Mouse (Mus musculus) embryonic stem cell, embryonic (primary cell): Measurements from ENCODE around the gene Adipor2.

Experiments
- CTCF ChIA-PET, 4 experiments: fragments of 300-600 bp in 2 of 4; fragments of 350-600 bp in 2 of 4; sonication (Branson Sonifier 250); formaldehyde crosslinking; loops; one replicate each; lab custom pipeline; 2022; ENCODE audit warnings: inconsistent platforms in 2 of 4; lab: Charles Lee
- POLR2A ChIA-PET, 4 experiments: fragments of 300-600 bp in 2 of 4; fragments of 350-600 bp in 2 of 4; sonication (Branson Sonifier 250); formaldehyde crosslinking; loops; one replicate each; lab custom pipeline; 2022; ENCODE audit warnings: antibody characterized with exemption in 4 of 4, inconsistent platforms in 1 of 4; lab: Charles Lee

The Adipor2 gene

DNA sequence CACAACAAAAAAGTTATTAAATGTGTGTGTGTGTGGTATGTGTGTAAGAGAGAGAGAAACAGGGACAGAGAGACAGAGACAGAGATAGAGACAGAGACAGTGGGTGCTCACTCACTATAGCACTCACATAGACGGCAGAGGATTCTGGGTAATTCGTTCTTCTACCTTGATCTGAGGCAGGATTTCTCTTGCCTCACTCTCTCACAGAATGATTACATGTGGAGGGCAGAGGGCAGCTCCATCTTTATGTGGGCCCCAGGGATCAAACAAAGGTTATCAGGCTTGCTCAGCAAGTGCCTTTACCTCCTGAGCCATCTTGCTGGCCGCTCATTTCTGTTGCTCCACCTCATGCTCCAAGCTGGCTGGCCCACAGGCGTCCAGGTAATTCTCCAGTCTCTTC is 16.9 kb upstream of the Adipor2 start:
- ChIA-PET CTCF (interaction anchor here (1.0 to 5.3 kb wide), 6 partner anchors 9 to 214 kb away, joined by 3 to 41 read pairs (median 8); no protein-coding TSS in a partner anchor), POLR2A (interaction anchor here in 2 of 4 experiments (1.1 to 1.5 kb wide), 5 partner anchors 10 to 22 kb away, joined by 3 to 7 read pairs (median 4); no protein-coding TSS in a partner anchor)

DNA sequence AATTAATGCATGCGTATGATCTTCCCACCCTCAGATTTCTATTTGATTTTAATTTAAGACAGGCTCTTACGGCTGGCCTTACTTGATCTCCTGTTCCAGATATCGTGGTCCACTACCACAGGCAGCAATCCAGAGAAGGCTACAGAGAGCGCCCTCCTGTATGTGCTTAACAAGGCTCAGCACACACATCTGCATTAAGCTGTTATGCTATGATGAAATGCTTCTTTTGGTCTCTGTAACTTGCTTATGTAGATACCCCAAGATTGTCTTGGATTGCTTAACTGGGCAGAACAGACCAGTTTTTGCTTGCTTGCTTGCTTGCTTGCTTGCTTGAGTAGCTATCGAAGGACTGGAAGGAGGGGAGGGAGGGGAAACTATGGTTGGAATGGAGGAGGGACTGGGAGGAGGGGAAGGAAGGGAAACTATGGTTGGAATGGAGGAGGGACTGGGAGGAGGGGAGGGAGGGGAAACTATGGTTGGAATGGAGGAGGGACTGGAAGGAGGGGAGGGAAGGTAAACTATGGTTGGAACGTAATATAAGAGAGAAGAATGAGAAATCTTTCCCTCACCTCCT is 14.3 kb upstream of the Adipor2 start:
- CTCF ChIA-PET = interaction anchor here (0.6 to 5.3 kb wide), 9 partner anchors 10 to 245 kb away, joined by 3 to 41 read pairs (median 5); no protein-coding TSS in a partner anchor
- POLR2A ChIA-PET = interaction anchor here in 1 of 4 experiments (0.7 to 2.4 kb wide), 7 partner anchors 8 to 206 kb away, joined by 3 to 6 read pairs (median 5); no protein-coding TSS in a partner anchor

DNA sequence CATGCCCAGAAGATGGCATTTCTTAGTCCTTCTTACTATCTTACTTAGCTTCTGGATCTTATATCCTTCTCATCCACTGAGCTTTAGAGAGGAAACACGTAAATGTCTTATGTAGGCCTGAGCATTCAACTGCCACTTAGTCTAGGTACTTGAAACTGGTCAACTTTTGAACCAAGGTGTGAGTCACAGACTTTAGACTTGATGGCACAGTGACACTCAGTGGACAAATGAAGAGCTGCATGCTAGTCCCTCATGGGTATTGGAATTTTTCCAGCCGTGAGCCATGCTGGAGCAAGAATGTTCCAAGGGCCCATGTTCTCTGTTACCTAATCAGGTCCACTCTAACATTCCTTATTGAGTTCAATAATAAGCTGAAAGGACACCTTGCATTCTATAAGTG is 13.0 kb upstream of the Adipor2 start:
- ChIA-PET POLR2A (interaction anchor here in 1 of 4 experiments (0.7 to 1.3 kb wide), 8 partner anchors 8 to 231 kb away, joined by 3 to 5 read pairs (median 4); no protein-coding TSS in a partner anchor), CTCF (interaction anchor here (0.5 to 5.3 kb wide), 25 partner anchors 9 to 231 kb away, joined by 3 to 41 read pairs (median 3); no protein-coding TSS in a partner anchor)

DNA sequence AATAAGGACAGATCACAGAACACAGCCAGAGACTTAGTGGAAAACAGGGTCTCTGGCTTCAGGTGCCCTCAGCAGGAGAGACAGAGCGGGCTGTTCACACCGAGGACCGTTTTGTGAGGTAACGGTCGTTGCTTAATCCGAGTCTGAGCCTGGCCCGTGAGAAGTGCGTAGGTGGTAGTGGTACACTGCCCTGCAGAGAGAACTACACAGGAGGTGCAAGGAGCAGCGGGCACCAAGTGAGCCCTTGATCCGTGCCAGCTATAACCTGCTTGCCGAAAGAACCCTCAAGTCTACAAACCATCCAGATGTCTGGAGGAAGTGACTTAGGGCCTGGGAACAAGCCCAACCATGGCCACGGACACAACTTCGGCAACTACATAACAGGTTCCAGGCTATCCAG is 11.8 kb upstream of the Adipor2 start:
- POLR2A ChIA-PET = interaction anchor here in 1 of 4 experiments (2.5 kb wide), 1 partner anchor 14 kb away, joined by 8 read pairs; no protein-coding TSS in a partner anchor
- CTCF ChIA-PET = interaction anchor here in 3 of 4 experiments (0.5 to 4.8 kb wide), 5 partner anchors 10 to 207 kb away, joined by 3 to 39 read pairs (median 3); no protein-coding TSS in a partner anchor

DNA sequence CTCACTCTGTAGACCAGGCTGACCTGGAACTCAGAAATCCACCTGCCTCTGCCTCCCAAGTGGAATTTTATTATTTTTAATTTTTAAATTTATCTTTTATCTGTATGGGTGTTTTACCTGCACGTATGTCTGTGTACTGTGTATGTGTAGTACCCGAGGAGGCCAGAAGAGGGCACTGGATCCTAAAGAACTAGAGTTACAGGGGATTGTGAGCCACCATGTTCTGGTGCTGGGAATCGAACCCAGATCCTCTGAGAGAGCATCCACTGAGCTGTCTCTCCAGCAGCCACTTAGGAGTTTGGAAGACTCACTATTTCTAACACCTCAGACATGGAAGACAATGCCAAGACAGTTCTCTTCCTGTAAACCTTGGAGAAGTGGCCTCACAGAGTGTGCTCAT is 11.1 kb upstream of the Adipor2 start:
- CTCF ChIA-PET = interaction anchor here in 2 of 4 experiments (1.0 to 4.8 kb wide), 5 partner anchors 11 to 206 kb away, joined by 3 to 39 read pairs (median 3); no protein-coding TSS in a partner anchor
- POLR2A ChIA-PET = interaction anchor here in 3 of 4 experiments (0.5 to 2.5 kb wide), 7 partner anchors 10 to 57 kb away, joined by 3 to 8 read pairs (median 3); partner anchors contain the start of gene Adipor2 (in 1 of the 3)

DNA sequence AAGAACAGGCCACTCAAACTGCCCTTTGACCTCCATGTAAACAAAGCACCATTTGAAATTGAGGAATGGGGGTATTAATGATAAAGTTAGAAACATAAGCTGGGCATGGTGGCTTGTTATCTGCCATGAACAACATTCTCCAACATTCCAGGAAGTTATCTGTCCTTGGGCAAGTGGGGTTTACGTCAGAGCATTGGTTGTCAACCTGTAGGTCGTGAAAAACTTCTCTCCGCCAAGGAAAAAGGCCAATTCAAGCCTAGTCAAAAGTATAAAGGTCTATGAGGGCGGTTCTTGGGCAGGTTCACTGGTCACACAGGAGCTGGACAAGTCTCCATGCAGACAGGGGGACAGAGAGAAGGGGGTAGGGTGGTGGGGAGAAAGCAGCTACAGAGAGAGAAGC is 3.5 kb upstream of the Adipor2 start:
- CTCF ChIA-PET = interaction anchor here in 1 of 4 experiments (0.9 to 1.1 kb wide), 3 partner anchors 12 to 23 kb away, joined by 3 to 6 read pairs (median 3); no protein-coding TSS in a partner anchor
- POLR2A ChIA-PET = interaction anchor here in 1 of 4 experiments (1.2 to 2.7 kb wide), 4 partner anchors 9 to 32 kb away, joined by 3 to 12 read pairs (median 6); no protein-coding TSS in a partner anchor

DNA sequence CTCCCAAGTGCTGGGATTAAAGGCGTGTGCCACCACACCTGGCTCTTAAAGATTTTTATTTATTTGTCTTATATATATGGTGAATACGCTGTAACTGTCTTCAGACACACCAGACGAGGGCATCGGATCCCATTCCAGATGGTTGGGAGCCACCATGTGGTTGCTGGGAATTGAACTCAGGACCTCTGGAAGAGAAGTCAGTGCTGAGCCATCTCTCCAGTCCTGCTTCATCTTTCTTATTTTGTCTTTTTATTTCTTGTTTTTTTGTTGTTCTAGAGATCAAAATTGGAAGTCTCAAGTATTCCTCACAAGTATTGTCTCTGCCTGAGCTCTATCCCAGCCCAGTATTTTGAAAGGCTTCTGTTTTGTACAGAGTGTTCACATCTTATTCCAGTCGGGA is 2.9 kb upstream of the Adipor2 start:
- POLR2A ChIA-PET = interaction anchor here in 1 of 4 experiments (1.6 to 2.7 kb wide), 2 partner anchors 29 to 31 kb away, joined by 8 to 12 read pairs; no protein-coding TSS in a partner anchor
- CTCF ChIA-PET = interaction anchor here in 1 of 4 experiments (0.9 to 1.1 kb wide), 2 partner anchors 13 to 24 kb away, joined by 3 to 6 read pairs; no protein-coding TSS in a partner anchor

DNA sequence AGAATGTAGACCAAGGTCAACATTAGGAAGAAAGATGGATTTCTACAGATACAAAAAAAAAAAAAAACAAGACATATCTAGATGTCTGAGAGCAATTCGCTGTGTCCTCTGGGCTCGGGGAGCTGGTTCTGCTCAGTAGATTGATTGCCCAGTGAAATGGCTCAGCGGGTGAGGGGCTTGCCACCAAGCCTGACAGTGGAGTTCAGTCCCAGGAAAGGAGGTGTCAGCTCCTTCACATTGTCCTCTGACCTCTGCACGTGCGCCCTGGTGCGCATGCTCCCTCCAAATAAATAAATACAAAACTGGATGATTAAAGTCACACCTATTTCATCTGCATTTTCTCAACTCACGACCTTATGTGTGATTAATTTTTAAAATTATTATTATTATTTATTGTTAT is 1.9 kb upstream of the Adipor2 start:
- ChIA-PET CTCF (interaction anchor here in 1 of 4 experiments (0.8 kb wide), 1 partner anchor 12 kb away, joined by 3 read pairs; no protein-coding TSS in a partner anchor), POLR2A (interaction anchor here in 2 of 4 experiments (0.7 to 2.7 kb wide), 4 partner anchors 11 to 30 kb away, joined by 4 to 12 read pairs (median 6); no protein-coding TSS in a partner anchor)

DNA sequence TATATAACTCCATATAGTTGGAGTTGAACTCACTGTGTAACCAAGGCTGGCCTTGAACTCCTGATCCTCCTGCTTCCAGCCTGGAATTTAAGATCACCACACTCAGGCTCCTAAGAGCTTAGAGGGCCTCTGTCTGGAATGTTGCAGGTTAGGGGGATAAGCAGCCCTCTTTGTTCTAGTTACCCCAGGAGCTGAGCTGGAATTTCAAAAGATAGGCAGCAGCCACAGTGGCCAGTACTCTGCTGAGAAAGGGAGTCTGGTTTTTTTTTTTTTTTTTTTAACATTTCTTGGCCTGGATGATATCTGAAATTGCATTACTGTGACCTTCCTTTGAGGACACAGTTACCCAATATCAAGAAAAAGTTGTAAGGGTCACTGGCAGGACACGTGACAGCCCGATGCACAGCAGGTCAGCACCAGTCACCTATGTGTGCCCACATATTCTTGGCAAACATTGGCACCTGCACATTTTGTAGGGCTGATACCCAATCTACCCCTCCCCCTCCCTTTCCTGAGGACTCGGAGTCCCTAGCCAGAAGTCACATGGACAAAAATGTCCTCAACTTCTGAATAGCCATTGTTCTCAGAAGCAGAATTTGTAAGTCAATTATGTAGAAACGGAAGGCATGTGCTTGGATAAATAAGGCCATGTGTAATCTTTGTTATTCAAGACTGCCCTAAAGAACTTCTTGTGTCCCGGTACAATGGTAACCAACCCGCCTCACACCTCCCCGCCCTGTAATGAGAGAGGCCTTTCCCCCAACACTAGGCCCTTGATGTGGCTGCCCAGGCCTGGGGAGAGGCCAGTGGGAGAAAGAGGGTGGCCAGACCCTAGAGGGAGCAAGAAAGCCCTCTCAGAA is 1.1 kb upstream of the Adipor2 start:
- ChIA-PET CTCF (interaction anchor here in 1 of 4 experiments (0.6 kb wide), 1 partner anchor 881 kb away, joined by 5 read pairs; no protein-coding TSS in a partner anchor), POLR2A (interaction anchor here (0.6 to 2.7 kb wide), 16 partner anchors 9 to 1512 kb away, joined by 3 to 12 read pairs (median 4); no protein-coding TSS in a partner anchor)

DNA sequence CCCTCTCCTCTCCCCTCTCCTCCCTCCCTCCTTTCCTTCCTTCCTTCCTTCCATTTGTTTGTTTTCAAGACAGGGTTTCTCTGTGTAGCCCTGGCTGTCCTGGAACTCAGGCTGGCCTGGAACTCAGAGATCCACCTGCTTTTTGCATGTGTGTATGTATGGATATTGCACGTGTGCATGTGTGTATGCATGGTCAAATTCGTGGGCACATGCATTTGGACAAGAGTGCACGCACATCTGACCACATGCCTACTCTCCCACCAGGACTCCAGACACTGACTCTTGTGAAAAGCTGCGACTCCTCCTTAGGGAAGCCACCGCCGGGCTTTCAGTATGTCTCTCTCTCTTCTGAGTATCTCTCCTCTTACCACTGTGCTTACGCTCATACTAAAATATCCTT is 317 bp upstream of the Adipor2 start:
- CTCF ChIA-PET = interaction anchor here in 1 of 4 experiments (0.6 kb wide), 1 partner anchor 882 kb away, joined by 5 read pairs; no protein-coding TSS in a partner anchor
- POLR2A ChIA-PET = interaction anchor here in 3 of 4 experiments (0.6 to 4.9 kb wide), 19 partner anchors 7 to 1511 kb away, joined by 3 to 18 read pairs (median 4); no protein-coding TSS in a partner anchor

DNA sequence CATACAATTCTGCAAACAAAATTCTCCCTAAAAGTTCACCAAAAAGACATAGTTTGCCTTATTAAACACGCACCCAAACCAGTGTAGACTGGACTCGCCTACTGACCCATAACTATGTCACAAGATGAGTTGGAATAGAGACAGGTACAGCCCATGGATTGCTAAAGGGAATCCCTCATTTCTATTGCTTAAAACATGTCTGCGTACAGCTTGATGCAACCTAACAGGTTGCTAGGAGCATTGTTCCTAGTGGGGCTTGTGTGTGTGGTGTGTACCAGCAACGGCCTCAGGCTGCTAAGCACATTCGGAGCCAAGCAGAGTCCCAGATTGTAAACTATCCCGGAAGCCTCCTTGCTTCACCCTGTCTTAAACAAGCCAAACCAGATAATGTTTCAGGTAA is 861 bp downstream of the Adipor2 start:
- ChIA-PET CTCF (interaction anchor here in 2 of 4 experiments (0.5 to 1.0 kb wide), 2 partner anchors 14 to 424 kb away, joined by 3 to 11 read pairs; no protein-coding TSS in a partner anchor), POLR2A (interaction anchor here in 2 of 4 experiments (0.6 to 6.3 kb wide), 12 partner anchors 8 to 622 kb away, joined by 3 to 44 read pairs (median 4); no protein-coding TSS in a partner anchor)

DNA sequence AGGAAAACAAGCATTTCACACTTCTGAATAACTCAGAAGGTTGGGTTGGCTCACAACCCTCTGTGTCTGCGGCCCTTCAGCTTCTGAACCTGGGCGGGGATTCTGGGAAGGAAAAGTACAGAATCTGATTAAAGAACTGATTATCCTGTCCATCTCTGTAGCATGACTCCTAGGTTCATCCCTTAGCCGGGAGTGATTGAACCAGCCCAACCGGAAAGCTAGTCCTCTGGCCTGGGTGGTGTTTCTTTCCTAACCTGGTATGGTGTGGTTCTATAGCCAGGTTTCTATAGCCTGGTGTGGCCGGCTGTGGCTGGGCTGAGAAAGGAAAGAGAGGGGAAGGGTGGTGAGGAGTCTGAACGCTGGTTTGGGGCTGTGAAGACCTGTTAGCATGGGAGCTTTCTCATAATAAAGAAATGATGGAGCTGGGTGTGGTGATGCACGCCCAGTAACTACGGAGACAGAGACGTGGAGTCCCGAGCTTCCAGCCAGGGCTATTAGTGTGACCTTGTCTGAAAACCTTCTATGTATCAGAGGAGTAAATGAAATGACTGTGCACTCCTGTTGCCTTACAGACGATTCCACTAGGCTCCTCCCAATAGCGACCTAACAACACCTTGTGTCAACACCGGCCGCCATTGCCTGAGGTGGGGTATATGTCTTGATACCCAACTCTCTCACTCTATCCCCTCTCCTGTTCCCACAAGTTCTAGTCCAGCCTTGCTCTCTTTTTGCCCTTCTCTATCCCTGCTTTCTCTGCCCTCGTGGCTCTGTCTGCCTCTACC is 3.1 kb downstream of the Adipor2 start:
- POLR2A ChIA-PET = interaction anchor here (0.6 to 6.3 kb wide), 21 partner anchors 8 to 411 kb away, joined by 3 to 44 read pairs (median 4); no protein-coding TSS in a partner anchor

DNA sequence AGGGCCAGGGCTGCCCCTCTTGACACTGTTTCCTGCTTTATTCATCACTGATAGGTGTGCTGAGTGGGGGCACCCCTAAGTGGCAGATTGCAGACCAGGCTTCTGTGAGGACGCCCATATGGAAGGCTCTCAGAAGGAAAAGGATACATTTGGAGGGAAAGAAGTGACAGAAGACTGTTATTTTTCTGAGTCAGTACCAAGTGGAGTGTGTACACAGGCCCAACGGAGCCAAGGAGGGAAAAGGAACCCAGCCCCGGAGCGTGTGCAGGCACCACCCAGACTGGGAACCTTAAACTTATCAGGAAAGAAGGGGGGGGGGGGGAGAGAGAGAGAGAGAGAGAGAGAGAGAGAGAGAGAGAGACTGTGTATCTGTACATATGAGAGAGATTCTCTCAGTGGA is 4.9 kb downstream of the Adipor2 start:
- ChIA-PET CTCF (no interaction called here), POLR2A (interaction anchor here in 2 of 4 experiments (0.9 to 6.3 kb wide), 6 partner anchors 8 to 26 kb away, joined by 3 to 44 read pairs (median 4); no protein-coding TSS in a partner anchor)

More for the DNA sequence above, 3.1 kb downstream of the Adipor2 start:
- CTCF ChIA-PET = interaction anchor here in 3 of 4 experiments (0.8 to 1.7 kb wide), 5 partner anchors 16 to 195 kb away, joined by 3 to 11 read pairs (median 4); no protein-coding TSS in a partner anchor

DNA sequence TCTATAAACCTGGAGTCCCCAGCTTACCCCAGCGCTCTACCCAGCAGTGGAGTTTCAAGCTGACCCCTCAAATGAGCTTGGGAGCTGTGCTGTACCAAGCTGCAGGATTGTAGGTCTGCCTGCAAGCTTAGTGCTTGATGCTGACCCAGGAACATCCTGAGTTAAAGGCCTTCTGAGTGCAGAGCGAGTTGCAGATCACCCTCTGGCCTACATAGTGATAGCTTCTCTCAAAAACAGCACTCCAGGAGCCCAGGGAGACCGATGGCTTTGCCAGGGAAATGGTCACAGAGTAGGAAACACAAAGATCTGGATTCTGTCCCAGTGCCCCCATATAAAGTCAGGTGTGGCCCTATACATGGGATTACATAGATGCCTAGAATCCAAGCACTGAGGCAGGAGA is 6.0 kb downstream of the Adipor2 start:
- ChIA-PET POLR2A (interaction anchor here in 2 of 4 experiments (0.5 to 6.3 kb wide), 10 partner anchors 7 to 206 kb away, joined by 3 to 44 read pairs (median 4); no protein-coding TSS in a partner anchor), CTCF (interaction anchor here in 2 of 4 experiments (0.6 to 1.0 kb wide), 2 partner anchors 32 to 143 kb away, joined by 3 to 4 read pairs; no protein-coding TSS in a partner anchor)

DNA sequence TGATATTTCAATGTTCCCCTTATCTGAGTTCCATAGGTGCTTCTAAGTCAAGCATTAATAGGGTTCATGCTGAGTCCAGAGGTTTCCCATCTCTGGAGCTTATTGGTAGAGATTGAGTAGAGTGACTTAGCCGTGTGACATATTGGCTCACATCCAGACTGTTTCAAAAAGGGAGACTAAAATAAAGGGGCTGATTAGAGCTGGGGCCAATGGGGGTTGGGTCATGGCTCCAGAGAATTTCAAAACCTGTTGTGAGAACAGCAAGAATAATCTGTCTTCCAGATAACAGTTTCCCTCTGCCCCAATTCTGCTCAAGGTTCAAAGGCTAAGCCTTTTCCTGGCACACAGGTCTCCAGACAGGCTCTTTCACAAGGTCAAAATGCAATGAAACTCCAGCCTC is 7.7 kb downstream of the Adipor2 start:
- ChIA-PET POLR2A (interaction anchor here in 1 of 4 experiments (0.6 to 2.4 kb wide), 10 partner anchors 12 to 591 kb away, joined by 3 to 20 read pairs (median 4); no protein-coding TSS in a partner anchor), CTCF (interaction anchor here in 1 of 4 experiments (1.1 kb wide), 1 partner anchor 13 kb away, joined by 3 read pairs; no protein-coding TSS in a partner anchor)

DNA sequence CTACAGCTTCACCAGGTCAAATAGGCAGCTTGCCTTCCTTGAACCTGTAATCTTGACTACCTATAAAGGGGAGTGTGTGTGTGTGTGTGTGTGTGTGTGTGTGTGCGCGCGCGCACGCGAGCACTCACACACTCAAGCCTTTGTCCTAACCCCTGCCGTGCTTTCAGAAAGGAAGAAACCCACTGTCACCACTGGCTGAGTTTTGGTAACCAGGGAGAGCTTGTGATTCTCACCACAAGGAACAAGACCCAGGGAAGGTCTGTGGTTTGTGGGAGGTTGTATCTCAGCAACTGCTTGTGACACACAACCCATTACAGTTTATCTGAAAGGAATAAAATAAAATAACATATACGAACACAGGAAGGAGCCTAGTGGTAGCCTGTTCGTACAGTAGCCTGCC is 8.9 kb downstream of the Adipor2 start:
- POLR2A ChIA-PET = interaction anchor here (0.6 to 2.7 kb wide), 12 partner anchors 10 to 925 kb away, joined by 3 to 20 read pairs (median 4); no protein-coding TSS in a partner anchor
- CTCF ChIA-PET = interaction anchor here in 3 of 4 experiments (0.6 to 1.1 kb wide), 6 partner anchors 13 to 1520 kb away, joined by 3 read pairs; no protein-coding TSS in a partner anchor
